Mouse (Mus musculus) layer of hippocampus, postnatal 25 days (tissue): Measurements from ENCODE around the gene Itgav. TPM values are rescaled to one million over a fixed set of nuclear protein-coding genes. Genes with fewer than 3 reads are reported as not detected.

Source experiments
- DNase-seq, 2 experiments: peaks; one replicate each; pipeline ENCODE4 v3.0.0; 2022; ENCODE audit warnings: mixed read lengths in 2 of 2, low spot score in 1 of 2; ENCODE audit errors: extremely low spot score in 1 of 2
- total RNA-seq, 2 experiments: library from RNA; stranded (reverse); gene quantifications; 2 replicates each; pipeline ENCODE4 v1.2.3; 2021

The Itgav gene
- total RNA-seq, 2 experiments from 2014 or later: 47.7 to 56.4 TPM

- DNase-seq: no peak
Measured at GRCm38 (mm10) chr2:83742836-83743235, 18.6 kb downstream of the Itgav start.

DNA sequence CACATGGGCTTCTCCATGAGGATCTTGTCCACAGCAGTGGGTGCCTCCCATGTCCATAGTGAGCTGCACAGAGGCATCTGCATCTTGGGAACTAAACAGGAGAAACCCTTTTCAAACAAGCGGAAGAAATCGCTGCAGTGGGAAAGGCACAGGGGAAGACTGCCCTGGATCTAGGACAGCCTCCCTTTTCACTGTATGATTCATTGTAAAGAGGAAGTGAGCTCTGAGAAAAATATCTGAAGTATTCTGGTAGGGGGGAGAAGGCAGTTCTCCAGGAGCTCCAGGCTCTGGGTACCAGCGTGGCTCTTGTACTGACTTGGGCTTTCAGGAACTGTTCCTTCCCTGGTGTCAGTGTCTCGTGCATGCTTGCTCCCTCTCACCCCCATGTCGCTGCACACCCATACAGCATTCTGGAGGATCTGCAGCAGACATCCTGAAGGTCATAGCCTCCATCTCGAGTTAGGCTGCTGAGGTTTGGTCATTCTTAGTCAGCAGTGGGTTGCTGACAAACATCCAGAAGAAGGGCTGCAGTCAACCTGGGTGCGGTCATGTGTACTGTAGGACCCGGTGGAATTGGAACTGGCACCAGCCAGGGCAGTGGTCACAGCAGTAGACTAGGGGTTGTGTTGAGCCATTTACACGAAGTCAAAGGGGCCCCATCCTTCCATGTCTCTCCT is 20.2 kb downstream of the Itgav start:
- DNase-seq: no peak

DNA sequence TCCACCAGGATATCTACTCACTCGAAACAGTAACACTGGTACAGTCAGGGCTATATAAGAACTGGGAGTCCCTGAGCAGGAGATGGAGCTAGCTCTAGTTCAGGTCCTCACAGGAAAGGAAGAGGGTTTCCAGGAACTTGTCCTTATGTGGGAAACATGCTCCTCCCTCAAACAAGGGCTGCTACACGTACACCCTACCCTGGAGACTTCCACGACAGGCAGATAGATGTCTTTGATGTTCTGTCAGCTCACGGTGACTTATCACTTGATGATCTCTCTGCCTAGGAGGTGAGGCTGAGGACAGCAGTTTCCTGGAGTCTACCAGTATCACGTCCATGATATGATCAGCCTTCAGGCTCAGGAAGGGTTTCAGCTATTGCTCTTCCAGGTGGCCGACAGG is 21.1 kb downstream of the Itgav start:
- no peak for DNase-seq

DNA sequence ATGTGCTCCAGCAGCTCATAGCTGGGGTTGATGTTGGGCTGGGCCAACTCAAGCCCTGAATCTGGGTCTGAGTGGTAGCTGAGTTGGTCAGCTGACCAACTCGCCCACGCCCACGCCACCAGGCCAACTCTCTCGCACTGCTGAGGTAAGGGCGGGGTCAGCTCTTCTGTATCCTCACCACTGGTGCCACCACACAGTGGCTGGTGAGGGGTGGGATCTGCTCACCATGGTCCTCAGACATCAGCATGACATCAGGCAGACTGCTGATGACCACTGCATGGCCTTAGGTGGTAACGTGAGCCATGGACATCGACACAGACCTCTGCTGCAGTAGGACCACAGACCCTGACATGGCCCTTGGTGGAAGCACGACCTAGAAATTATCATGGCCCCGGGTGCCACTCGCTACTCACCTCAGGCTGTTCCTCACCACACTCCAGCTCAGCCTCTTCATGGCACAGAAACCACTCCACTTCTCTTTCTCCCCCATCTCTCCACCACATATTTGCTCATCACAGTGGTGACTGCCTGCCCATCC is 24.5 kb downstream of the Itgav start:
- DNase-seq: no peak

- DNase-seq: no peak
Measured at GRCm38 (mm10) chr2:83753008-83753407, 28.8 kb downstream of the Itgav start.

GRCm38 (mm10) chr2:83754306-83754837 is 30.2 kb downstream of the Itgav start:
- no peak for DNase-seq

- no peak for DNase-seq
Measured at GRCm38 (mm10) chr2:83758606-83759215, 34.5 kb downstream of the Itgav start.

- no peak for DNase-seq
Measured at GRCm38 (mm10) chr2:83759216-83759648, 35.0 kb downstream of the Itgav start.

DNA sequence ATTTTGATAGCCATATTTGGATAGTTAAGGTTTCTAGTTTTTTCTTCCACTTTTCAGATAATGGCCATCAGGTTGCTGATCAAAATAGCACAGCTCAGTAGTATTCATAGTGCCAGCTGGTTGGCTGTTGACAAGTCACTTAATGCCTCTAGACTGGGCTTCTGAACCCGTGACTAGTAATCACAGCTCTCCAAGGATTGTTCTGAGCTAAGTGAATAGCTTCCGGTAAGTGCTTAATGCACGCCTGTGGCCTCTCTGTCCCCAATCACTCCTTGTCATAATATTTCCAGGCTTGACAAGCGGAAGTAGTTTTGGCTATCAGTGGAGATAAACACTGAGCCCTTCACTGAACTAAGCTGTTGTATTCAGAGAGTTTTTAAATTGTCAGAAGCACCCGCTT is 35.5 kb downstream of the Itgav start:
- DNase-seq: no peak

DNA sequence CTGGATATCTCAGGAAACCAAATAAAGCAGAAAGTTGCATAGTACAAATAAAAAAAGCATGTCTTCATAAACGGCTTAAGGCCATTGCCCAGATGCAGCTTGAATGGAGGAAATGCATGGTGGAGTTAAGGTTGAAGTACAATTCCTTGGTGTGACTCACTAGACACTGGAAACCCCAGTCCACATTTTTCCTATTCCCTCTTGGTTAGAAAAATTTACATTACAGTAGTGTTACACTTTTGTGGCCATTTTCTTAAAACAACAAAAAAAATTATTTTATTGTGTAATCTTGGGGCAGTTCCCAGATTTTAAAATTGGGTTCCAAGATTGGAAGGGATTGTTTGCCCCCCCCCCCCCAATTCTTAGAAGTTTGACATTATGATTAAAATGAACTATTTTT is 35.9 kb downstream of the Itgav start:
- no peak for DNase-seq

GRCm38 (mm10) chr2:83761506-83761905 is 37.3 kb downstream of the Itgav start:
- no peak for DNase-seq

- DNase-seq: no peak
Measured at GRCm38 (mm10) chr2:83762106-83762855, 38.1 kb downstream of the Itgav start.

GRCm38 (mm10) chr2:83766058-83766457 is 41.9 kb downstream of the Itgav start:
- DNase-seq: no peak

- no peak for DNase-seq
Measured at GRCm38 (mm10) chr2:83766878-83767277, 42.7 kb downstream of the Itgav start.

DNA sequence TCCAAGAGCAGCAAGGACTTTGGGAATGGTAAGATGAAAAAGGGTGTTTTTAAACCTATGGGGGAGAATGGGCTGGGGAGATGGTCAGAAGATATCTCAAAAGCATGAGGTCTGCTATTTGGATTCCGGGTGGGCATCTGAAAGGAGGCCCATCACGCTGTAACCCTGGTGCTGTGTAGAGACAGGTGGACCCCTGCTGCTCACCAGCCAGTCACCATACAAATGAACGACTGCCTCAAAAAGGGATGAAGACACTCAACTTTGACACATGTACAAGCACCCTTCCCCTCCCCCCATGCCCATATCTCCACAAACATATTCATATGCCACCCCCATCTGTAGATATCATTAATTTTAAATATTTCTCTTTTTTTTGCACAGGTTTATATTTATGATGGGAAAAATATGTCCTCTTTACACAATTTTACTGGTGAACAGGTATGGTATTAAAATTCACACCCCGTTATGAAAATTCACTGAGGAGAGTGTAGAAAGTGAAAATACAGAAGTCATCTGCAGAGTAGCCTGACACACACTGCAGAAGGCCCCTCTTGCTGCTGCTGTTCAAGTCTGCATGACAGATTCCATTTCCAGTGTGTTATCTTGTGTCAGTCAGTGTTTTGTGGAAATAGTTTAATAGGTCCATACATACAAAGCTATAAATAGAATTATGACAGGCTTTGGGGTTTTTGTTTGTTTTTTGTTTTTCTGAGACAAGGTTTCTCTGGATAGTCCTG is 44.3 kb downstream of the Itgav start:
- no peak for DNase-seq

DNA sequence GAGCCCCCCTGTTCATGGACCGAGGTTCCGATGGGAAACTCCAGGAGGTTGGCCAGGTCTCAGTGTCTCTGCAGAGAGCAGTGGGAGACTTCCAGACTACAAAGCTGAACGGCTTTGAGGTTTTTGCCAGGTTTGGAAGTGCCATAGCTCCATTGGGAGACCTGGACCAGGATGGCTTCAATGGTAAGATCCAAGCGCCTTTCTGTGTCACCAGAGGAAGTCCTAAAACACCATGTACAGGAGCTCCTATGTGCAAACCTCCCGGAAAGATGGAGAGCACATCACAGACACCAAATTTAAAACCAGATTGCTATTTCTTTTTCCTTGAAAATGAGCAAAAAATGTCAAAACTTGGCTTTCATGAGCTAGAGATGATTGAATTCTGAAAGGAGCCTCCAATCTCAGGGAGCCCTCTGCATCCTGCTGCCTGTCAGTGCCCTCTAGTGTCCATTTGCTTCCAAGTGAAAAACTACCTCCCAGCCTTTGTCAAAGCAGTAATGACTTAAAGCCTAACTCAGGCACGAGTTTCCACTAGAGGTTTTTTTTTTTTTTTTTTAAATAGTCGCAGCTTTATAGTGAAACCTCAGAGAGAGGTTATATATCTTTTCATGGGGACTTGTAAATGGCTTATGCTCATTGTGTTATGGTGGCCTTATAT is 47.1 kb downstream of the Itgav start:
- peak in 1 of 2 experiments; percentile 40 for DNase-seq

DNA sequence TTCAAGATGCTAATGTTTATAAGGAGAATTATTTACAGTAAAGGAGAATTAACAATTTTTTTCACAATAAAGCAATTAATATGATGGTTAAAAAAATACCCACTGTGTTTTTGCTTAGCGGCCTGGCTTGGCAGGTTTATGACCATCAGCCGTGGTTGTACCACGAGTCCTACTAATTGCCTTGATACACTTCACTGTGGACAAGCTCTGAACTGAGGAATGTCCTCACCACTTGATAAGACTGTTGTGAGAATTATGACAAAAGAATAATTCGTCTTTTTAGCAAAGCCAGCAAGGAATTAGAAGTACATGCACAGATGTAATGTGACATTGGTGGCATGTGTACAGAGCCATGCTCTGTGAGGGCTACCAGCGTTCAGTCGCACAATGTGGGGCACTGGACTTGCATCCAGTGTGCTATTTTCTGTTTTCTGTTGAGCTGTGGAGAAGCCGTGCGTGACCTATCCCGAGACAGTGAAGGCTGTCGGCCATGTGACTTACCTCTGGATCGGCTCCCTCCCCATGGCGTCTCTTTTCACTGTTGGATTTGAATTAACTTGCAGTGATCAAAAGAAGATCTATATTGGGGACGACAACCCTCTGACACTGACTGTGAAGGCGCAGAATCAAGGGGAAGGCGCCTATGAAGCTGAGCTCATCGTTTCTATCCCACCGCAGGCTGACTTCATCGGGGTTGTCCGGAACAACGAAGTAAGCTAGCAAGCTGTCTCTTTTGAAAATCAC is 67.3 kb downstream of the Itgav start:
- DNase-seq: no peak

DNA sequence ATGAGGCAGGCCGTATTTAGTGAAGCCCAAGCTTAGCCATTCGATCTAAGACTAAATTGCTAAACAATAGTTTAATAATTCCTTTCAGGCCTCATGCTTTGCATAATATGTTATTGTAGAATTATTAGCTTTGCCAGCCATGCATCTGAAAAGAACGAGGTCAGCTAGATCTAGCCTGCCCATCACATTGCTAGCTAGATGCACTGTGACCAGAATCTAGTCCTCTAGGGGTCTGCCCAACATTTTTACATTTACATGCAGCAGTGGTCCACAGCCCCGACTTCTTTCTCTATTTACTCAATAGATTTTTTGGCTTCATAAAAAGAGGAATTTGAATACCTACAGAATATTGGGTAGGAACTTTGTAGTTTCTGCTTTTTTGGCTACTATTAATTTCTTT is 67.9 kb downstream of the Itgav start:
- no peak for DNase-seq

GRCm38 (mm10) chr2:83795766-83796165 is 71.6 kb downstream of the Itgav start:
- no peak for DNase-seq
